21 mouse cellular contexts compared by ENCODE assay signal in genomic region chr3:127728046-127728445, GRCm38 (mm10).
"Had no signal": no experiment of that assay in that cellular context is flagged by ENCODE, and none has a peak within 500 bp of the region (broad histone marks: within the 10 kb centered on the region; RNA-seq: fewer than 3 reads in every experiment).

No protein-coding gene starts in this region.

- DNase-seq: kidney, adult 18-20 months; kidney, adult 9 months; kidney, postnatal 14 days; kidney, postnatal 4 days; left cerebral cortex, postnatal 4 days; liver, postnatal 0 days; lung, embryonic 14.5 days; midbrain, embryonic 14.5 days; right cerebral cortex, adult 18-20 months; right cerebral cortex, postnatal 14 days; spleen, adult 18-20 months; thymus, postnatal 36 days had no signal

- H3K4me3 ChIP-seq: limb, embryonic 12.5 days; limb, embryonic 15.5 days; myocyte; neural tube, embryonic 13.5 days; stomach, embryonic 15.5 days had no signal

- H3K4me1 ChIP-seq: limb, embryonic 12.5 days; limb, embryonic 15.5 days; stomach, embryonic 15.5 days had no signal

- H3K36me3 ChIP-seq: limb, embryonic 12.5 days; limb, embryonic 15.5 days; neural tube, embryonic 13.5 days; stomach, embryonic 15.5 days had no signal

- H3K27ac ChIP-seq: limb, embryonic 12.5 days; limb, embryonic 15.5 days; liver, embryonic 14.5 days; macrophage; neural tube, embryonic 13.5 days; stomach, embryonic 15.5 days had no signal

- H3K9me3 ChIP-seq: limb, embryonic 12.5 days; limb, embryonic 15.5 days; neural tube, embryonic 13.5 days; stomach, embryonic 15.5 days had no signal

- H3K4me2 ChIP-seq: limb, embryonic 12.5 days; limb, embryonic 15.5 days; liver, embryonic 11.5 days; lung, embryonic 14.5 days; neural tube, embryonic 13.5 days; stomach, embryonic 15.5 days had no signal

- ATAC-seq: liver, postnatal 0 days; lung, postnatal 0 days had no signal

- H3K9ac ChIP-seq: limb, embryonic 12.5 days; limb, embryonic 15.5 days; liver, embryonic 14.5 days; liver, postnatal 0 days; lung, embryonic 14.5 days; neural tube, embryonic 13.5 days; stomach, embryonic 15.5 days had no signal

- H3K27me3 ChIP-seq: stomach, embryonic 15.5 days had no signal
